Mouse (Mus musculus): ENCODE data around the gene Elk3.
A peak's percentile ranks its signal among the peaks of the same experiment; 100 is the strongest.

The Elk3 gene

GRCm38 (mm10) chr10:93332261-93332809 lies 21.4 kb upstream of the Elk3 start:
- DNase-seq (ENCODE audit: low spot score in 2 of 2): no peak

- DNase-seq (ENCODE audit: low spot score in 2 of 2): no peak
Observed at GRCm38 (mm10) chr10:93331543-93331942, 20.6 kb upstream of the Elk3 start.

- DNase-seq (ENCODE audit: low spot score in 2 of 2): no peak
Observed at GRCm38 (mm10) chr10:93328321-93328720, 17.4 kb upstream of the Elk3 start.

GRCm38 (mm10) chr10:93327187-93327586 lies 16.3 kb upstream of the Elk3 start:
- DNase-seq (ENCODE audit: low spot score in 2 of 2): no peak

GRCm38 (mm10) chr10:93326741-93327100 lies 15.8 kb upstream of the Elk3 start:
- peak in 1 of 2 experiments; percentile 46 for DNase-seq (ENCODE audit: low spot score in 2 of 2)

GRCm38 (mm10) chr10:93325804-93326740 lies 15.1 kb upstream of the Elk3 start:
- DNase-seq (ENCODE audit: low spot score in 2 of 2): no peak

- no peak for DNase-seq (ENCODE audit: low spot score in 2 of 2)
Observed at GRCm38 (mm10) chr10:93325369-93325768, 14.4 kb upstream of the Elk3 start.

- no peak for DNase-seq (ENCODE audit: low spot score in 2 of 2)
Observed at GRCm38 (mm10) chr10:93324438-93324837, 13.5 kb upstream of the Elk3 start.

GRCm38 (mm10) chr10:93323659-93324058 lies 12.7 kb upstream of the Elk3 start:
- no peak for DNase-seq (ENCODE audit: low spot score in 2 of 2)

- DNase-seq (ENCODE audit: low spot score in 2 of 2): no peak
Observed at GRCm38 (mm10) chr10:93321763-93322162, 10.8 kb upstream of the Elk3 start.

- no peak for DNase-seq (ENCODE audit: low spot score in 2 of 2)
Observed at GRCm38 (mm10) chr10:93320148-93320547, 9.2 kb upstream of the Elk3 start.

GRCm38 (mm10) chr10:93319526-93320063 lies 8.7 kb upstream of the Elk3 start:
- DNase-seq (ENCODE audit: low spot score in 2 of 2): no peak

GRCm38 (mm10) chr10:93316909-93317308 lies 6.0 kb upstream of the Elk3 start:
- no peak for DNase-seq (ENCODE audit: low spot score in 2 of 2)

- no peak for DNase-seq (ENCODE audit: low spot score in 2 of 2)
Observed at GRCm38 (mm10) chr10:93311576-93311975, 641 bp upstream of the Elk3 start.

GRCm38 (mm10) chr10:93309934-93310621 lies 857 bp downstream of the Elk3 start:
- peak; percentile 80 to 82 for DNase-seq (ENCODE audit: low spot score in 2 of 2)

GRCm38 (mm10) chr10:93309131-93309933 lies 1.6 kb downstream of the Elk3 start:
- peak; percentile 43 to 60 for DNase-seq (ENCODE audit: low spot score in 2 of 2)

GRCm38 (mm10) chr10:93306367-93306766 lies 4.6 kb downstream of the Elk3 start:
- no peak for DNase-seq (ENCODE audit: low spot score in 2 of 2)

- DNase-seq (ENCODE audit: low spot score in 2 of 2): no peak
Observed at GRCm38 (mm10) chr10:93305946-93306345, 5.0 kb downstream of the Elk3 start.

GRCm38 (mm10) chr10:93303231-93303630 lies 7.7 kb downstream of the Elk3 start:
- no peak for DNase-seq (ENCODE audit: low spot score in 2 of 2)

GRCm38 (mm10) chr10:93301831-93302230 lies 9.1 kb downstream of the Elk3 start:
- no peak for DNase-seq (ENCODE audit: low spot score in 2 of 2)

- DNase-seq (ENCODE audit: low spot score in 2 of 2): no peak
Observed at GRCm38 (mm10) chr10:93298208-93298607, 12.7 kb downstream of the Elk3 start.

- no peak for DNase-seq (ENCODE audit: low spot score in 2 of 2)
Observed at GRCm38 (mm10) chr10:93297774-93298173, 13.2 kb downstream of the Elk3 start.

Data from thymus, postnatal 10 days (tissue).